Mouse (Mus musculus): Measurements from ENCODE around the gene Pik3c2b.

Pik3c2b gene

GRCm38 (mm10) chr1:133100980-133101798 lies 55.7 kb downstream of the Pik3c2b start:
- peak; percentile 88 for DNase-seq

DNA sequence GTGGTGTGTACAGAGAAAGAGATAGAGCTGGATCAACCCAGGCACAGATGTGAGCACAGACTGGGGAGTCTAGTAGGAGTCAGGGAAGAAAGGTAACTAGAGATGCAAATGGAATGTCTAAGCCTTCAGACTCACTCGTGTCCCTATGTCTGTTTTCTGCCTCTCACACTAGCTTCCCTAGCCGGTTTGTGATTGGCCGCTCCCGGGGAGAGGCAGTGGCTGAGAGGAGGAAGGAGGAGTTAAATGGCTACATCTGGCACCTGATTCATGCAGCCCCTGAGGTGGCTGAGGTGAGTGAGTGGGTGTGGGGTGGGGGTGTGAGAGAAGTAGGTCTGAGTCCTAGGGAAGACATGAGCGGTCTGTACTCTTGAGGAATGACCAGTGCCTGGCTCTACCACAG lies 56.6 kb downstream of the Pik3c2b start:
- DNase-seq, result no peak

- peak; percentile 66 for DNase-seq
These were observed 57.8 kb downstream of the Pik3c2b start for GRCm38 (mm10) chr1:133103315-133103714.

- DNase-seq, result no peak
These were observed 58.4 kb downstream of the Pik3c2b start for GRCm38 (mm10) chr1:133103871-133104270.

DNA sequence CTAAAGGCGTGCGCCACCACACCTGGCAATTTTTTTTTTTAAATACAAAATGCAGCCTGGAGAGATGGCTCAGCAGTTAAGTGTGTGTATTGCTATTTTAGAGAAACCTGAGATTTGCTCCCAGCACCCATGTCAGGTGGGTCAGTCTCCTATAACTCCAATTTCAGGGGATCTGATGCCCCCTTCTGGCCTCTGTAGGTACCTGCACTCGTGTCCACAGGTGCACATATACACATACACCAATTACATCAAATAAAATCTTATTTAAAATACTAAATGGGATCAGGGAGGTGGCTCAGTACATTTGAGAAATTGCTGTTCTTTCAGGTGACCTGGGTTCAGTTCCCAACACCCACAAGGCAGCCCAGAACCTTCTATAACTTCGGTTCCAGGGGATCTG lies 70.6 kb downstream of the Pik3c2b start:
- no peak for DNase-seq

GRCm38 (mm10) chr1:133118127-133118526 lies 72.7 kb downstream of the Pik3c2b start:
- peak; percentile 82 for DNase-seq

- no peak for DNase-seq
These were observed 73.4 kb downstream of the Pik3c2b start for GRCm38 (mm10) chr1:133118844-133119243.

DNA sequence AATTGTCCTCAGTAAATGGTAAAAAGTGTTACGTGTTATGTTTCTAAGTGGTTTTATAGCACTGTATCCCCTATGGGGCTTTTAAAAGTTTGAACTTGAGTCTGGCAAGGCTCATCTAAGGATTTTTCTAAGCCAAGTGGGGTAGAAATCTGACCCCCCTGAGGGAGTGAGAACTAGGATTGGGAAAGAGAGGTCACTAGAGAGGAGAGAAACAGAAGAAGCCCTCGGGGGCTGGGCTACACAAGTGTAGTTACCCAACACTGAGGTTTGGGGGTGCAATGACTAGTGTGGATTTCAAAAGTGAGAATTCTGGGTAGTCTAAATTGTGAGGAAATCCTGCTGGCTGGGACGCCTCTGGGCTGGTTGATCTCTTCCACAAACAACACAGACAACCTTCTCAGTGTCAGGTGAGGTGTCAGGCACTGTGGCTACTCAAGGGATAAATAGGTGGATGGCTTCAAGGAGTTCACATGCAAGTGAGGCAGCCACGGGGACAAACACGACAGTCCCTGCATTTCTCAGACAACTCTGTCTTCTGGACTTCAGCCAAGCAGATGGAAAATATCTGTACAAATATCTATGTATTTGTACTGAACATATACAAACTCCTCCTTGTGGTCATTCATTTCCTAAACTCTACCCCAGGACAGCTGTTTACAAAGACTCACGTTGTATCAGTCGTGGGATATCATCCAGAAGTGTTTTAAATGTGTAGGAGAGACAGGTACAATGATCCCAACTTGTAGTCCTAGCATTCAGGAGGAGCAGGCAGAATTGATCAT lies 74.7 kb downstream of the Pik3c2b start:
- peak; percentile 76 for DNase-seq

DNA sequence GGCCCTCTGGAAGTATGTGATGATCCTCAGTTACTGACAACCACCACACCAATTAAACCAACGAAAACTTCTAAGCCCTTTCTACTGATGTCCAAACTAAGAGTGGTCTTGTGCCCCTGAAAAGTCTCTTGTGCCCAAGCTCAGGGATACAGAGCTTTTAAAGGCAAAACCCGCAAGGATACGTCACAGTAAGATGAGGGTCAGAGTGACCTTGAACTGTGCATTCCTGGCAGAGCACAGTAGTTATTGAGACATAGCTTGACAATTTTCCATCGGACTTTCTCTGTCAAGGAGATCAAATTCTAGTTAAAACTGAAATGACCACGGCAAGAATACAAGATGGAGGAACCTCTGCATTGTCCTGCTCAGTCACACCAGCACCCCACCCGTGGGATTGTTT lies 75.8 kb downstream of the Pik3c2b start:
- DNase-seq, result no peak

DNA sequence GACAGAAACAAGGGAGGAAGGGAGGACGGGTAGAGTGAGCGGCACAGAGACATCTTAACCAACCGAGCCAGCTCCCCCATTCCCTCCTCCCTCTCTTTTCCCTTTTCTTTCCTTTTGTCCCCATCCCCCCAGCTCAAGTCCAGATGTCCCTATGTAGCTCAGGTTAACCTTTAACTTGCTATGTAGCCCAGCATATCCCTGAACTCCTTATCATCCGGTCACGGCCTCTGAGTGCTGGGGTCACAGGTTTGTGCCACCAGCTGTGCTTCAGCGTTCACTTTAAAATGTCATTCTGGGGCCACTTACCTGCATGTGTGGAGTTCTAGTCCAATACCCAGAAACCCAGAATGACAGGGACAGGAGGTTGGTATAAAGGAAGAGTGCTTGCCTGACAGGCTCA lies 78.7 kb downstream of the Pik3c2b start:
- no peak for DNase-seq

- DNase-seq, result no peak
These were observed 80.3 kb downstream of the Pik3c2b start for GRCm38 (mm10) chr1:133125640-133126364.

DNA sequence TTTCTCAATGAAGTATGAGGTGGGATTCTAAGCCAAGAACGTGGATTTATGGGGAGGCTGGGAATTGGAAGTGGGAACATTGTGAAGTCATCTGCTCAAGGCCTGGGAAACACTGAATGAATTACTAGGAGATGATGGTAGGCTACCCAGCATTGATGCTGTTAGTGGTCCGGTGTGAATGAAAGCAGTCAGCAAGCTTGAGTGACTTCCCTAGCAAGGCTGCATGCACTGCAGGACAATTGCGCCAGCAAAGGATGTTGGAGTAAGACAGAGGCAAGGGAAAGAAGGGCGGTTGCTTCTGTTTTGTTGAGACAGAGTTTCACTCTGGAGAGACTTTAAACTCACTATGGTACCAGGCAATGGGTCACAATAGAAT lies 80.9 kb downstream of the Pik3c2b start:
- DNase-seq, result no peak

GRCm38 (mm10) chr1:133127328-133127727 lies 81.9 kb downstream of the Pik3c2b start:
- DNase-seq, result no peak

GRCm38 (mm10) chr1:133129471-133130221 lies 84.2 kb downstream of the Pik3c2b start:
- peak; percentile 62 for DNase-seq

GRCm38 (mm10) chr1:133130638-133131560 lies 85.4 kb downstream of the Pik3c2b start, which contains the start of gene Ppp1r15b:
TSS of gene Ppp1r15b (plus strand) at chr1:133131143.
- DNase-seq, result peak; percentile 99

DNA sequence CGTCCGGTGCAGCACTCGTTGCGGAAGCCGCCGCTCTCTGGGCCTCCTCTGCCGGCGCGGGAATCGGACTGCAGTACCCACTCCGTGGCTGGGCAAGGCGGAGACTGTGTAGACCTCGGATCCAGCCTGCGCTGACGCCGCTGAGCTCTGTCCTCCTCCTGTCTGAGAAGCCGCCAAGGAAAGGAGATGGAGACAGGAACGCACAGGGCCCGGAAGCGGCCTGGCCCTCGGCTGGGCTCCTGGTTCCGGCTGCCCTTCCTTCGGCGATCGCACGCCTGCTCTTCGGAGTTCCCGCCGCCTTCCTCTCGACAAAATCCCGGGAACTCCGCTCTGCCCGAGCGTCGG lies 86.1 kb downstream of the Pik3c2b start:
- DNase-seq, result no peak

DNA sequence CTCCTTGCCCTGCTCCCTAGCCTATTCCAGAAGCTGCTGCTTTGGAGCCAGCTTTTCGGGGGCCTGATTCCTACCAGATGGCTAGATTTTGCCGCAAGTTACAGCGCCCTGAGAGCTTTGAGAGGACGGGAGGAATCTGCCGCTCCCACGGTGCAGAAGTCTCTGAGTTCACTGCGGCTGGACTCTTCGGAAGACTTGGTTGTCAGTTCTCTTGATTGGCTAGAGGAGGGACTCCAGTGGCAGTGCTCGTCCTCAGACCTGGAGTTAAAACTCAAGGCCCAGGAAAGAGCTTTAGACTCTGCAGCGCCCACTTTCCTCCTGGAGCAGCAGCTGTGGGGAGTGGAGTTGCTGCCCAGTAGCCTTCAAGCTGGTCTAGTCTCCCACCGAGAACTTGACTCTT lies 86.5 kb downstream of the Pik3c2b start:
- DNase-seq, result peak; percentile 24

- DNase-seq, result no peak
These were observed 87.2 kb downstream of the Pik3c2b start for GRCm38 (mm10) chr1:133132388-133133326.

DNA sequence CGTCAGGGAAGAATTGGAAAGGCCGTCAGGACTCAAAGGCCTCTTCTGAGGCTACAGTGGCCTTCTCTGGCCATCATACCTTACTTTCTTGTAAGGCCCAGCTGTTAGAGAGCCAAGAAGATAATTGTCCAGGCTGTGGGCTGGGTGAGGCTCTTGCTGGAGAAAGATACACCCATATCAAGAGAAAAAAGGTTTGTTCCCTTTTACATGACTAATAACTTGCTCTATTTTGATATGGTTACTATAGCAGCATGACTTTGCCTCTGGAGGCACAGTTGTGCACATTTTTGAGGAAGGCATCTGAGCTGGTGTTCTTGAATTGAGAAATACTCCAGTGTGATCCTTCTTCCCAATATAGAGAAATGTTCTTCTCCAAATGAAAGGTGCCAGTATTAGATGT lies 88.0 kb downstream of the Pik3c2b start:
- DNase-seq, result peak; percentile 43

DNA sequence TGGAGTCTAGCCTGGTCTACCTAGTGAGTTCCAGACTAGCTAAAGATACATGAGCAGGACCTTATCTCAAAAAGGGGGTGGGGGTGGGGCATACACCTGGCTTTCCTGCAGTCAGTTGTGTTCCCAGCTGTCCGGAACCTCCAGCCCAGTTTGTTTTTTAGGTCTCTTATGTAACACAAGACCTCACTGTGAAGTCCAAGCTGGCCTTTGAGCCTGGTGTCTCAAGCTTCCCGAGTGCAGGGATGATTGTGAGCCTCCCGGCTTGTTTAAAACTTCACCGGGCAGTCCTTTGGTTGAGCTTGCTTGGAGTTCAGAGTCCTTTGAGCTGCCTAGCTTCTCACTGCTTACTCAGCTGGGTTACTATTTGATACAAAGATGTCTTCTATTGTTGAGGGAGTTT lies 88.6 kb downstream of the Pik3c2b start:
- no peak for DNase-seq

All from lung, postnatal 36 days (tissue).